Mouse (Mus musculus): ENCODE measurements around the gene Pirb. TPM values are rescaled to one million over a fixed set of nuclear protein-coding genes. Genes with fewer than 3 reads are reported as not detected.

The Pirb gene
- polyA plus RNA-seq, 1 experiment from 2014 or later = 0.45 TPM

Other genes starting within 250 kb of the Pirb start
- not detected in 2 replicates for gene Tarm1, start 217.8 kb downstream of the Pirb start, polyA plus RNA-seq (2015; fragmentation: Nextera tagmentation; extraction: Ambion mirVana)
- 0.39 and 0.66 TPM in 2 replicates for gene Oscar, start 104.2 kb downstream of the Pirb start, polyA plus RNA-seq (2015; fragmentation: Nextera tagmentation; extraction: Ambion mirVana)
- 541 and 606 TPM in 2 replicates for gene Ndufa3, start 103.0 kb downstream of the Pirb start, polyA plus RNA-seq (2015; fragmentation: Nextera tagmentation; extraction: Ambion mirVana)
- 32.2 and 40.1 TPM in 2 replicates for gene Tfpt, start 90.5 kb downstream of the Pirb start, polyA plus RNA-seq (2015; fragmentation: Nextera tagmentation; extraction: Ambion mirVana)
- 88.8 and 89.6 TPM in 2 replicates for gene Prpf31, start 90.4 kb downstream of the Pirb start, polyA plus RNA-seq (2015; fragmentation: Nextera tagmentation; extraction: Ambion mirVana)
- 39.5 and 47.3 TPM in 2 replicates for gene Cnot3, start 75.1 kb downstream of the Pirb start, polyA plus RNA-seq (2015; fragmentation: Nextera tagmentation; extraction: Ambion mirVana)
- gene Leng1, start 54.6 kb downstream of the Pirb start, polyA plus RNA-seq (2015; fragmentation: Nextera tagmentation; extraction: Ambion mirVana) = 15.3 and 17.1 TPM in 2 replicates
- 5.0 and 5.2 TPM in 2 replicates for gene Tmc4, start 42.8 kb downstream of the Pirb start, polyA plus RNA-seq (2015; fragmentation: Nextera tagmentation; extraction: Ambion mirVana)
- gene Tsen34, start 27.5 kb downstream of the Pirb start, polyA plus RNA-seq (2015; fragmentation: Nextera tagmentation; extraction: Ambion mirVana) = 275 and 297 TPM in 2 replicates
- gene Mboat7, start 26.9 kb downstream of the Pirb start, polyA plus RNA-seq (2015; fragmentation: Nextera tagmentation; extraction: Ambion mirVana) = 105 and 113 TPM in 2 replicates
- 691 and 766 TPM in 2 replicates for gene Rps9, start 16.4 kb downstream of the Pirb start, polyA plus RNA-seq (2015; fragmentation: Nextera tagmentation; extraction: Ambion mirVana)
- gene Gm15448, start 105.3 kb upstream of the Pirb start, polyA plus RNA-seq (2015; fragmentation: Nextera tagmentation; extraction: Ambion mirVana) = not detected in 2 replicates
- 0.06 TPM in 1 of 2 replicates, not detected in the other for gene Pira2, start 124.7 kb upstream of the Pirb start, polyA plus RNA-seq (2015; fragmentation: Nextera tagmentation; extraction: Ambion mirVana)
- gene Gm14548, start 177.7 kb upstream of the Pirb start, polyA plus RNA-seq (2015; fragmentation: Nextera tagmentation; extraction: Ambion mirVana) = not detected in 2 replicates
- 0.09 TPM in 1 of 2 replicates, not detected in the other for gene Lilra6, start 195.1 kb upstream of the Pirb start, polyA plus RNA-seq (2015; fragmentation: Nextera tagmentation; extraction: Ambion mirVana)

Measured in hindbrain, embryonic 15.5 days (tissue).